Mouse (Mus musculus): ENCODE results near the gene Usp43. TPM values are rescaled to one million over a fixed set of nuclear protein-coding genes. Genes with fewer than 3 reads are reported as not detected.

Gene Usp43
- polyA plus RNA-seq, 1 experiment from 2014 or later = 3.1 TPM

DNA sequence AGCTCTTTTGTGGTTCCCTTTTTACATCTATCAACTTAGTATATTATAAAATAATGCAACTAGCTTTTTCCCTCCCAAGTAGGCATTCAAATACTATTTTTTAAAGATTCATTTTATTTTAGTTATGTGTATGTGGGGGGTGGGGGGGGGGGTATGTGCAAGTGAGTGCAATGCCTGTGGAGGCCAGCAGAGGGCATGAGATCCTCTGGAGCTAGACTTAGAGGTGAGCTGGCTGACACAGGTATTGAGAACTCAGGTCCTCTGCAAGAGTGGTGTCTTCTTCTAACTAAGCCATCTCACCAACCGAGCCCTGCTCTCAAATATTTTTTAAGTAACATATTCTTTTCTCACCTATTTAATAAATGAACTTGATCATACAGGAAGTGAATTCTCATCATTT is 116.4 kb downstream of the Usp43 start:
- H3K4me2 ChIP-seq (ENCODE audit: low read depth, low read length) = no peak overlapping the region
- no peak overlapping the region for H3K27ac ChIP-seq (ENCODE audit: low read length)
- no peak for ATAC-seq (ENCODE audit: low read depth)
- no peaks in the 10 kb centered on the region for H3K36me3 ChIP-seq (ENCODE audit: control insufficient read depth, insufficient read depth, low read length)
- H3K4me3 ChIP-seq (ENCODE audit: low read length) = no peak overlapping the region
- WGBS = 92% methylated on average over 1 of the region's 1 CpGs
- no peaks in the 10 kb centered on the region for H3K9me3 ChIP-seq (ENCODE audit: control insufficient read depth, low read length)
- no peak overlapping the region for H3K9ac ChIP-seq (ENCODE audit: low read length)
- no peaks in the 10 kb centered on the region for H3K4me1 ChIP-seq (replicated peaks; ENCODE audit: control insufficient read depth, insufficient read depth, low read length)
- H3K27me3 ChIP-seq (ENCODE audit: control insufficient read depth, insufficient read depth, low read depth, low read length) = no peaks in the 10 kb centered on the region

Other genes with a start within 250 kb of the Usp43 start
- gene Rcvrn, start 226.8 kb downstream of the Usp43 start, polyA plus RNA-seq (2015; fragmentation: Nextera tagmentation; extraction: Ambion mirVana) = not detected in 2 replicates
- 0.18 and 0.21 TPM in 2 replicates for gene Glp2r, start 151.0 kb downstream of the Usp43 start, polyA plus RNA-seq (2015; fragmentation: Nextera tagmentation; extraction: Ambion mirVana)
- not detected in 2 replicates for gene Gsg1l2, start 147.5 kb downstream of the Usp43 start, polyA plus RNA-seq (2015; fragmentation: Nextera tagmentation; extraction: Ambion mirVana)
- 1.1 and 1.7 TPM in 2 replicates for gene Dhrs7c, start 124.0 kb downstream of the Usp43 start, polyA plus RNA-seq (2015; fragmentation: Nextera tagmentation; extraction: Ambion mirVana)
- 9.7 and 13.3 TPM in 2 replicates for gene Cfap52, start 43.5 kb upstream of the Usp43 start, polyA plus RNA-seq (2015; fragmentation: Nextera tagmentation; extraction: Ambion mirVana)
- gene Stx8, start 44.0 kb upstream of the Usp43 start, polyA plus RNA-seq (2015; fragmentation: Nextera tagmentation; extraction: Ambion mirVana) = 59.3 and 64.7 TPM in 2 replicates